ENCODE assay signal across 17 mouse cellular contexts in the genomic region with DNA sequence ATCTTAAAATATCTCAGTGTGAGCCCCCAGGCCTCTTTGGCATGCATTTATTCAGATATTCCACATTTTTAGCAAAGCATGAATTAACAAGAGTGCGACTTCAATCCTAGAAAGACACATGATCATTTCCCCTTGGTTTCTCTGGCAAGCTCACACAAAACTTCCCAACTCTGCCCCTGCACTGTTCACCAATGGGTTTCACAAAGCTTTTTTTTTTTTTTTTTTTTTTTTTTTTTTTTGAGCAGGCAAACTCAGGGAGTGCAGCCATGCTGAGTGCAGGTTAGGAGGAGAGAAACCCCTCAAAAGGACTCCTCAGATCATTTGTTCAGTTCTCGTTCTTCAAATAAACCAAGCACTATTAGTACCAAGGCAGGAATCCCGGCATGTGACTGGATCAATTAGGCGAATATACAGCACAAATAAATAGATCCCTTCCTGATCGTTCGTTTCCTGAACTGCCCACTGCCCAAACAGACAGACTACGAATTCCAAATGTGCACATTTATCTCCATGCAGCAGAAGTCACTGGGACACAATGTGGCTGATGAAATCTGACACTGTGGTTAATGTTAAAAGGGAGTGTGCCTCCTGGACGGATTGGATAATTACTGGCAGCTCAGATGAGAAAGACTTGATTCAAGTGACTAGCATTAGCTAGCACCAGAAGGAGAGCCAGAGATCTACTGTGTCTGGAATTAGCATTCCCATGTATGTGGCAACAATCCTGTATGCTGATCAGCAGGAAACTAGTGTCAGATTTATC. TPM values are rescaled to one million over a fixed set of nuclear protein-coding genes. Genes with fewer than 3 reads are reported as not detected.
DNase-seq lines count a peak whose midpoint lies in the region; ATAC-seq lines count a peak whose summit lies in the region.
"Had no signal": no experiment of that assay in that cellular context is flagged by ENCODE, and none has a peak within 500 bp of the region (broad histone marks: within the 10 kb centered on the region; RNA-seq: fewer than 3 reads in every experiment).

No protein-coding gene starts in this region.

- no peaks in the 10 kb centered on the region for H3K27me3 ChIP-seq in forebrain, embryonic 10.5 days (ENCODE audit: poor library complexity, severe bottlenecking)
- no peaks in the 10 kb centered on the region for H3K27me3 ChIP-seq in forebrain, embryonic 16.5 days (replicated peaks; ENCODE audit: control insufficient read depth, insufficient read depth, low read length)
- no peaks in the 10 kb centered on the region; the same call in 1 of the 2 replicates for H3K27me3 ChIP-seq in liver, embryonic 13.5 days
- no peaks in the 10 kb centered on the region for H3K27me3 ChIP-seq in liver, embryonic 11.5 days (replicated peaks; ENCODE audit: control insufficient read depth, insufficient read depth, low read length)
- no peaks in the 10 kb centered on the region for H3K27me3 ChIP-seq in embryonic facial prominence, embryonic 11.5 days (ENCODE audit: control insufficient read depth, insufficient read depth, low read length)
- H3K27me3 ChIP-seq: embryonic facial prominence, embryonic 15.5 days; hindbrain, embryonic 15.5 days had no signal

- peaks cover 4% of the 10 kb centered on the region for H3K36me3 ChIP-seq in forebrain, embryonic 10.5 days (replicated peaks)
- no peaks in the 10 kb centered on the region for H3K36me3 ChIP-seq in forebrain, embryonic 16.5 days (ENCODE audit: control insufficient read depth, insufficient read depth)
- H3K36me3 ChIP-seq in liver, embryonic 13.5 days: no peaks in the 10 kb centered on the region
- no peaks in the 10 kb centered on the region for H3K36me3 ChIP-seq in liver, embryonic 11.5 days (ENCODE audit: control insufficient read depth, insufficient read depth, low read length)
- no peaks in the 10 kb centered on the region for H3K36me3 ChIP-seq in embryonic facial prominence, embryonic 11.5 days (replicated peaks; ENCODE audit: control insufficient read depth, insufficient read depth, low read depth, low read length)
- H3K36me3 ChIP-seq: embryonic facial prominence, embryonic 15.5 days; G1E; limb, embryonic 10.5 days had no signal

- ATAC-seq in forebrain, embryonic 16.5 days: no peak
- no peak for ATAC-seq in liver, embryonic 13.5 days (ENCODE audit: low read depth)
- ATAC-seq in liver, embryonic 11.5 days (replicated peaks; ENCODE audit: low FRiP score): no peak
- ATAC-seq in embryonic facial prominence, embryonic 11.5 days (replicated peaks; ENCODE audit: insufficient number of reproducible peaks, low FRiP score, low TSS enrichment, low read depth): no peak

- WGBS in forebrain, embryonic 10.5 days: 44% methylated on average over 8 of the region's 8 CpGs
- 23% methylated on average over 8 of the region's 8 CpGs for WGBS in forebrain, embryonic 16.5 days
- WGBS in liver, embryonic 13.5 days (ENCODE audit: insufficient replicate concordance): 17% methylated on average over 8 of the region's 8 CpGs
- WGBS in liver, embryonic 11.5 days: 28% methylated on average over 8 of the region's 8 CpGs
- WGBS in embryonic facial prominence, embryonic 11.5 days: 22% methylated on average over 8 of the region's 8 CpGs

- H3K4me2 ChIP-seq in forebrain, embryonic 16.5 days (ENCODE audit: low read length): no peak overlapping the region
- H3K4me2 ChIP-seq in liver, embryonic 13.5 days: no peak overlapping the region
- H3K4me2 ChIP-seq in liver, embryonic 11.5 days: no peak overlapping the region
- H3K4me2 ChIP-seq in embryonic facial prominence, embryonic 11.5 days (ENCODE audit: low read depth, low read length): no peak overlapping the region
- H3K4me2 ChIP-seq: embryonic facial prominence, embryonic 15.5 days; hindbrain, embryonic 15.5 days had no signal

- peaks cover 47% of the 10 kb centered on the region for H3K4me1 ChIP-seq in forebrain, embryonic 10.5 days
- H3K4me1 ChIP-seq in forebrain, embryonic 16.5 days (replicated peaks; ENCODE audit: control insufficient read depth, insufficient read depth, low read length): peaks cover 10% of the 10 kb centered on the region
- peaks cover 5% of the 10 kb centered on the region; the same call in 1 of the 2 replicates for H3K4me1 ChIP-seq in liver, embryonic 13.5 days (replicated peaks)
- H3K4me1 ChIP-seq in liver, embryonic 11.5 days (replicated peaks; ENCODE audit: control insufficient read depth, insufficient read depth, low read length): 0 out of 2 replicates have a peak, but pooled peaks cover 3% of the 10 kb centered on the region
- H3K4me1 ChIP-seq in embryonic facial prominence, embryonic 11.5 days (ENCODE audit: control insufficient read depth, insufficient read depth, low read length): peaks cover 3% of the 10 kb centered on the region; the same call in 1 of the 2 replicates

- H3K4me3 ChIP-seq in forebrain, embryonic 10.5 days: no peak overlapping the region
- no peak overlapping the region for H3K4me3 ChIP-seq in forebrain, embryonic 16.5 days (replicated peaks; ENCODE audit: low read length)
- no peak overlapping the region for H3K4me3 ChIP-seq in liver, embryonic 13.5 days (replicated peaks)
- H3K4me3 ChIP-seq in liver, embryonic 11.5 days (ENCODE audit: low read depth, low read length): no peak overlapping the region
- no peak overlapping the region for H3K4me3 ChIP-seq in embryonic facial prominence, embryonic 11.5 days (ENCODE audit: low read depth, low read length)
- H3K4me3 ChIP-seq: embryonic facial prominence, embryonic 15.5 days; hindbrain, embryonic 15.5 days; limb, embryonic 10.5 days had no signal

- no peaks in the 10 kb centered on the region for H3K9me3 ChIP-seq in forebrain, embryonic 10.5 days
- H3K9me3 ChIP-seq in forebrain, embryonic 16.5 days (ENCODE audit: control insufficient read depth, low read length): no peaks in the 10 kb centered on the region
- no peaks in the 10 kb centered on the region for H3K9me3 ChIP-seq in liver, embryonic 13.5 days (replicated peaks)
- no peaks in the 10 kb centered on the region for H3K9me3 ChIP-seq in liver, embryonic 11.5 days (ENCODE audit: control insufficient read depth, low read length)
- H3K9me3 ChIP-seq in embryonic facial prominence, embryonic 11.5 days (replicated peaks; ENCODE audit: control insufficient read depth, low read length): no peaks in the 10 kb centered on the region
- H3K9me3 ChIP-seq: embryonic facial prominence, embryonic 15.5 days; G1E; hindbrain, embryonic 15.5 days; limb, embryonic 10.5 days had no signal

- 0 out of 2 replicates have a peak overlapping the region, but pooled peaks have one; percentile 5 for H3K27ac ChIP-seq in forebrain, embryonic 10.5 days
- no peak overlapping the region for H3K27ac ChIP-seq in forebrain, embryonic 16.5 days (ENCODE audit: low read length)
- H3K27ac ChIP-seq in liver, embryonic 13.5 days: no peak overlapping the region
- no peak overlapping the region for H3K27ac ChIP-seq in liver, embryonic 11.5 days (ENCODE audit: low read depth, low read length)
- H3K27ac ChIP-seq in embryonic facial prominence, embryonic 11.5 days (replicated peaks; ENCODE audit: low read depth, low read length): no peak overlapping the region
- H3K27ac ChIP-seq: embryonic facial prominence, embryonic 15.5 days; limb, embryonic 10.5 days had no signal

- H3K9ac ChIP-seq in forebrain, embryonic 16.5 days (replicated peaks; ENCODE audit: low read depth, low read length): no peak overlapping the region
- no peak overlapping the region for H3K9ac ChIP-seq in liver, embryonic 13.5 days
- no peak overlapping the region for H3K9ac ChIP-seq in liver, embryonic 11.5 days (ENCODE audit: low read depth, low read length)
- H3K9ac ChIP-seq in embryonic facial prominence, embryonic 11.5 days (replicated peaks; ENCODE audit: low read length): peak overlapping the region; percentile 11; the same call in 1 of the 2 replicates
- H3K9ac ChIP-seq: embryonic facial prominence, embryonic 15.5 days; hindbrain, embryonic 15.5 days had no signal

- no peak for DNase-seq in forebrain, embryonic 10.5 days (ENCODE audit: extremely low spot score, low spot score)
- peak; percentile 6 for DNase-seq in liver, embryonic 13.5 days
- DNase-seq in liver, embryonic 11.5 days (ENCODE audit: low spot score): no peak
- DNase-seq in R1 (ENCODE audit: low read depth, low spot score): peak; percentile 8
- DNase-seq in embryonic facial prominence, embryonic 11.5 days (ENCODE audit: low spot score): peak; percentile 59
- no peak for DNase-seq in gastrocnemius, adult 8-10 months (ENCODE audit: low spot score in 2 of 2)
- DNase-seq in frontal cortex, postnatal 14 days (ENCODE audit: low spot score in 2 of 2): no peak
- DNase-seq: adrenal gland, adult 8-10 months; cerebellum, adult 2 months; kidney, adult 8-10 months; layer of hippocampus, adult 9-11 months; lung, postnatal 10 days had no signal

RNA-seq across cellular contexts. Expression of a gene that starts 53.5 kb away (rescaled TPM):
- 1.8 and 2.0 TPM in 2 replicates for polyA plus RNA-seq in forebrain, embryonic 10.5 days (2016; fragmentation: Nextera tagmentation; extraction: Ambion mirVana)
- polyA plus RNA-seq in forebrain, embryonic 16.5 days (2015; fragmentation: Nextera tagmentation; extraction: Ambion mirVana): 15.1 and 16.1 TPM in 2 replicates
- 0.02 and 0.03 TPM in 2 replicates for polyA plus RNA-seq in liver, embryonic 13.5 days (2015; fragmentation: Nextera tagmentation; extraction: Ambion mirVana)
- 0.44 and 0.45 TPM in 2 replicates for polyA plus RNA-seq in liver, embryonic 11.5 days (2014; fragmentation: Nextera tagmentation; extraction: Ambion mirVana)
- polyA plus RNA-seq in embryonic facial prominence, embryonic 11.5 days (2014; fragmentation: Nextera tagmentation; extraction: Ambion mirVana): 5.2 and 5.3 TPM in 2 replicates
- 10 to 100 TPM; 33.7 to 39.5 (median 35.8) TPM for total RNA-seq in gastrocnemius, adult 8-10 months (2022)
- polyA plus RNA-seq: G1E had no signal

RNA-seq across cellular contexts. Expression of a gene that starts 53.6 kb away (rescaled TPM):
- 1.0 and 1.1 TPM in 2 replicates for polyA plus RNA-seq in forebrain, embryonic 10.5 days (2016; fragmentation: Nextera tagmentation; extraction: Ambion mirVana)
- 2.4 and 2.5 TPM in 2 replicates for polyA plus RNA-seq in forebrain, embryonic 16.5 days (2015; fragmentation: Nextera tagmentation; extraction: Ambion mirVana)
- not detected in 2 replicates for polyA plus RNA-seq in liver, embryonic 13.5 days (2015; fragmentation: Nextera tagmentation; extraction: Ambion mirVana)
- not detected in 2 replicates for polyA plus RNA-seq in liver, embryonic 11.5 days (2014; fragmentation: Nextera tagmentation; extraction: Ambion mirVana)
- polyA plus RNA-seq in embryonic facial prominence, embryonic 11.5 days (2014; fragmentation: Nextera tagmentation; extraction: Ambion mirVana): 0.81 and 1.7 TPM in 2 replicates
- total RNA-seq in gastrocnemius, adult 8-10 months (2022): 1 to 10 TPM; 1.4 to 2.1 (median 2.0) TPM
- total RNA-seq: G1E had no signal
- polyA plus RNA-seq: G1E had no signal

Comparison
In these comparisons a context has a peak if more than half of its experiments do, and no peak if none do; other contexts are left out.
1. DNase-seq: peak in liver, embryonic 13.5 days (single experiment), R1 (single experiment) and embryonic facial prominence, embryonic 11.5 days (single experiment); none in forebrain, embryonic 10.5 days (single experiment), liver, embryonic 11.5 days (single experiment), gastrocnemius, adult 8-10 months (0 of 2) and frontal cortex, postnatal 14 days (0 of 2).